Mouse (Mus musculus) skeletal muscle tissue, adult 2 months (tissue): ENCODE results near the gene Sap30bp.

Source experiments
- DNase-seq: peaks from one replicate; pipeline ENCODE4 v3.0.0-alpha.2; 2012; ENCODE audit warnings: low read depth, low spot score

The Sap30bp gene

GRCm38 (mm10) chr11:115904956-115905790 lies 27.9 kb upstream of the Sap30bp start:
- DNase-seq = no peak

- no peak for DNase-seq
These were observed 27.0 kb upstream of the Sap30bp start for GRCm38 (mm10) chr11:115906116-115906515.

- no peak for DNase-seq
These were observed 26.6 kb upstream of the Sap30bp start for GRCm38 (mm10) chr11:115906521-115906920.

- DNase-seq = no peak
These were observed 21.9 kb upstream of the Sap30bp start for GRCm38 (mm10) chr11:115911134-115911561.

- DNase-seq = no peak
These were observed 21.3 kb upstream of the Sap30bp start, which contains the start of gene Smim6 for GRCm38 (mm10) chr11:115911632-115912376. Gene Smim6 (plus strand): TSS chr11:115912017.

- no peak for DNase-seq
These were observed 16.5 kb upstream of the Sap30bp start for GRCm38 (mm10) chr11:115916579-115916978.

- no peak for DNase-seq
These were observed 14.4 kb upstream of the Sap30bp start for GRCm38 (mm10) chr11:115918637-115919036.

- DNase-seq = no peak
These were observed 14.0 kb upstream of the Sap30bp start for GRCm38 (mm10) chr11:115919073-115919472.

GRCm38 (mm10) chr11:115920110-115920818 lies 12.8 kb upstream of the Sap30bp start:
- no peak for DNase-seq

GRCm38 (mm10) chr11:115921986-115922385 lies 11.1 kb upstream of the Sap30bp start:
- no peak for DNase-seq

GRCm38 (mm10) chr11:115929031-115929430 lies 4.1 kb upstream of the Sap30bp start:
- DNase-seq = no peak

- no peak for DNase-seq
These were observed 3.3 kb upstream of the Sap30bp start for GRCm38 (mm10) chr11:115929818-115930217.

- DNase-seq = no peak
These were observed 1.8 kb upstream of the Sap30bp start for GRCm38 (mm10) chr11:115931235-115931634.

GRCm38 (mm10) chr11:115933747-115934110 lies 647 bp downstream of the Sap30bp start:
- no peak for DNase-seq

GRCm38 (mm10) chr11:115939690-115940329 lies 6.7 kb downstream of the Sap30bp start:
- peak; percentile 52 for DNase-seq

GRCm38 (mm10) chr11:115941980-115942379 lies 8.9 kb downstream of the Sap30bp start:
- no peak for DNase-seq

- no peak for DNase-seq
These were observed 12.2 kb downstream of the Sap30bp start for GRCm38 (mm10) chr11:115945247-115945646.

- no peak for DNase-seq
These were observed 13.2 kb downstream of the Sap30bp start for GRCm38 (mm10) chr11:115946221-115946828.

- DNase-seq = no peak
These were observed 15.2 kb downstream of the Sap30bp start for GRCm38 (mm10) chr11:115948316-115948715.

GRCm38 (mm10) chr11:115950719-115951118 lies 17.6 kb downstream of the Sap30bp start:
- DNase-seq = no peak

- DNase-seq = no peak
These were observed 21.6 kb downstream of the Sap30bp start for GRCm38 (mm10) chr11:115954712-115955111.
